Mouse (Mus musculus): ENCODE results near the gene Chd1l. TPM values are rescaled to one million over a fixed set of nuclear protein-coding genes. Genes with fewer than 3 reads are reported as not detected.

Gene Chd1l
- total and polyA plus RNA-seq, 3 experiments = 4.6 to 10.5 (median 9.8) TPM

GRCm38 (mm10) chr3:97615933-97616332 lies 5.9 kb upstream of the Chd1l start:
- no peaks in the 10 kb centered on the region for H3K36me3 ChIP-seq (ENCODE audit: control insufficient read depth, insufficient read depth, low read length)
- H3K27me3 ChIP-seq (ENCODE audit: control insufficient read depth, insufficient read depth, low read length) = no peaks in the 10 kb centered on the region
- intact Hi-C loops (cut with DNase I) = no loop called here
- H3K4me1 ChIP-seq (ENCODE audit: control insufficient read depth, insufficient read depth, low read length) = no peaks in the 10 kb centered on the region
- H3K79me2 ChIP-seq (replicated peaks; ENCODE audit: control insufficient read depth, insufficient read depth, low read length) = no peaks in the 10 kb centered on the region
- TF ChIP-seq POLR2A (IDR thresholded peaks at IDR 0.05; ENCODE audit: insufficient read depth, low read depth, low read length) (no peak), CTCF (IDR thresholded peaks at IDR 0.05) (no peak), EP300 (IDR thresholded peaks at IDR 0.05; ENCODE audit: insufficient read depth, low read depth, low read length) (no peak)
- H3K27ac ChIP-seq = no peak overlapping the region
- WGBS = 82% methylated on average over 4 of the region's 4 CpGs
- no peak overlapping the region for H3K4me3 ChIP-seq
- H3K9ac ChIP-seq (ENCODE audit: low read depth, low read length) = no peak overlapping the region
- no peak for DNase-seq

- Histone ChIP-seq H3K4me3 (no peak overlapping the region), H3K36me3 (ENCODE audit: control insufficient read depth, insufficient read depth, low read length) (no peaks in the 10 kb centered on the region), H3K27ac (no peak overlapping the region), H3K4me1 (ENCODE audit: control insufficient read depth, insufficient read depth, low read length) (no peaks in the 10 kb centered on the region), H3K9ac (ENCODE audit: low read depth, low read length) (no peak overlapping the region), H3K79me2 (replicated peaks; ENCODE audit: control insufficient read depth, insufficient read depth, low read length) (no peaks in the 10 kb centered on the region), H3K27me3 (ENCODE audit: control insufficient read depth, insufficient read depth, low read length) (no peaks in the 10 kb centered on the region)
- 13% methylated on average over 1 of the region's 1 CpGs for WGBS
- TF ChIP-seq EP300 (IDR thresholded peaks at IDR 0.05; ENCODE audit: insufficient read depth, low read depth, low read length) (no peak), CTCF (IDR thresholded peaks at IDR 0.05) (no peak), POLR2A (IDR thresholded peaks at IDR 0.05; ENCODE audit: insufficient read depth, low read depth, low read length) (no peak)
- DNase-seq = no peak
- intact Hi-C loops (cut with DNase I) = no loop called here
Measured at GRCm38 (mm10) chr3:97615154-97615553, 5.2 kb upstream of the Chd1l start.

- WGBS = 90% methylated on average over 6 of the region's 6 CpGs
- no peak overlapping the region for H3K9ac ChIP-seq (ENCODE audit: low read depth, low read length)
- intact Hi-C loops (cut with DNase I) = loop anchor here (2.0 to 5.0 kb wide), 3 partner anchors 18 to 156 kb away; partner anchors contain the start of gene Fmo5
Measured at GRCm38 (mm10) chr3:97611021-97611420, 1.0 kb upstream of the Chd1l start.

GRCm38 (mm10) chr3:97609201-97609844 lies 680 bp downstream of the Chd1l start:
- peak; percentile 51 to 57 for DNase-seq
- H3K79me2 ChIP-seq (replicated peaks; ENCODE audit: control insufficient read depth, insufficient read depth, low read length) = no peaks in the 10 kb centered on the region
- H3K9ac ChIP-seq (ENCODE audit: low read depth, low read length) = peak overlapping the region; percentile 81
- H3K36me3 ChIP-seq (ENCODE audit: control insufficient read depth, insufficient read depth, low read length) = no peaks in the 10 kb centered on the region
- H3K27me3 ChIP-seq (ENCODE audit: control insufficient read depth, insufficient read depth, low read length) = no peaks in the 10 kb centered on the region
- no peaks in the 10 kb centered on the region; the same call in 1 of the 2 replicates for H3K4me1 ChIP-seq (ENCODE audit: control insufficient read depth, insufficient read depth, low read length)
- peak overlapping the region; percentile 98 for H3K27ac ChIP-seq
- TF ChIP-seq POLR2A (IDR thresholded peaks at IDR 0.05; ENCODE audit: insufficient read depth, low read depth, low read length) = no peak
- no peak for TF ChIP-seq EP300 (IDR thresholded peaks at IDR 0.05; ENCODE audit: insufficient read depth, low read depth, low read length)
- peak; percentile 59 for TF ChIP-seq CTCF (IDR thresholded peaks at IDR 0.05)
- peak overlapping the region; percentile 77 for H3K4me3 ChIP-seq
- WGBS = 4% methylated on average over 20 of the region's 20 CpGs
- intact Hi-C loops (cut with DNase I) = no loop called here

More at GRCm38 (mm10) chr3:97611021-97611420, 1.0 kb upstream of the Chd1l start:
- Histone ChIP-seq H3K27ac (no peak overlapping the region), H3K4me3 (no peak overlapping the region), H3K4me1 (ENCODE audit: control insufficient read depth, insufficient read depth, low read length) (no peaks in the 10 kb centered on the region; the same call in 1 of the 2 replicates), H3K79me2 (replicated peaks; ENCODE audit: control insufficient read depth, insufficient read depth, low read length) (no peaks in the 10 kb centered on the region), H3K36me3 (ENCODE audit: control insufficient read depth, insufficient read depth, low read length) (no peaks in the 10 kb centered on the region), H3K27me3 (ENCODE audit: control insufficient read depth, insufficient read depth, low read length) (no peaks in the 10 kb centered on the region)
- DNase-seq = no peak
- TF ChIP-seq POLR2A (IDR thresholded peaks at IDR 0.05; ENCODE audit: insufficient read depth, low read depth, low read length) = no peak
- TF ChIP-seq EP300 (IDR thresholded peaks at IDR 0.05; ENCODE audit: insufficient read depth, low read depth, low read length) = no peak
- no peak for TF ChIP-seq CTCF (IDR thresholded peaks at IDR 0.05)

- no peaks in the 10 kb centered on the region for H3K36me3 ChIP-seq (ENCODE audit: control insufficient read depth, insufficient read depth, low read length)
Measured at GRCm38 (mm10) chr3:97600050-97600832, 9.8 kb downstream of the Chd1l start.

DNA sequence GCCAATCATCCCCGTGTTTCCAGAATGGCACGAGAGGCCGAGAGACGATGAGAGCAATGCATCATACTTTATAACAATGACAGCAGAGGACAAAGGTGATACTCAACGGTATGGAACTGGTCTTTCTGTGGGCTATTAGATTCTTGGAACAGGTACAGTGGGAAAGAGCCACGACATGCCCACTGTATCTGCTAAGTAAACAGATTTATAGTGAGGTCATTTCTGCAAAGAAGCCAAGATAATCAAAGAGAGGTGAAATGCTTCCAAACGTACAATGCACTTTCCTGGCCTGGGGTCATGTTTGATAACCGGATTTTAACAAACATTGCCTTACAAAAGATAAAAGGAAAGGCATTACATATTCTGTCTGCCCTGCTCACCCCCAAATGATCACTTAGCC lies 13.2 kb downstream of the Chd1l start:
- H3K27ac ChIP-seq = no peak overlapping the region
- no peak for TF ChIP-seq EP300 (IDR thresholded peaks at IDR 0.05; ENCODE audit: insufficient read depth, low read depth, low read length)
- H3K36me3 ChIP-seq (ENCODE audit: control insufficient read depth, insufficient read depth, low read length) = no peaks in the 10 kb centered on the region
- 56% methylated on average over 8 of the region's 8 CpGs for WGBS
- H3K79me2 ChIP-seq (replicated peaks; ENCODE audit: control insufficient read depth, insufficient read depth, low read length) = no peaks in the 10 kb centered on the region
- H3K4me3 ChIP-seq = no peak overlapping the region
- intact Hi-C loops (cut with DNase I) = no loop called here
- no peak overlapping the region for H3K9ac ChIP-seq (ENCODE audit: low read depth, low read length)
- H3K4me1 ChIP-seq (ENCODE audit: control insufficient read depth, insufficient read depth, low read length) = no peaks in the 10 kb centered on the region
- H3K27me3 ChIP-seq (ENCODE audit: control insufficient read depth, insufficient read depth, low read length) = no peaks in the 10 kb centered on the region
- DNase-seq = no peak

More at GRCm38 (mm10) chr3:97600050-97600832, 9.8 kb downstream of the Chd1l start:
- TF ChIP-seq CTCF (IDR thresholded peaks at IDR 0.05) = no peak
- no peak for TF ChIP-seq EP300 (IDR thresholded peaks at IDR 0.05; ENCODE audit: insufficient read depth, low read depth, low read length)
- TF ChIP-seq POLR2A (IDR thresholded peaks at IDR 0.05; ENCODE audit: insufficient read depth, low read depth, low read length) = no peak
- WGBS = 93% methylated on average over 3 of the region's 3 CpGs
- H3K79me2 ChIP-seq (replicated peaks; ENCODE audit: control insufficient read depth, insufficient read depth, low read length) = no peaks in the 10 kb centered on the region
- DNase-seq = no peak
- no peak overlapping the region for H3K9ac ChIP-seq (ENCODE audit: low read depth, low read length)
- no peak overlapping the region for H3K4me3 ChIP-seq
- H3K27ac ChIP-seq = no peak overlapping the region
- no peaks in the 10 kb centered on the region for H3K27me3 ChIP-seq (ENCODE audit: control insufficient read depth, insufficient read depth, low read length)
- intact Hi-C loops (cut with DNase I) = no loop called here
- no peaks in the 10 kb centered on the region for H3K4me1 ChIP-seq (ENCODE audit: control insufficient read depth, insufficient read depth, low read length)
